Mouse (Mus musculus) left cerebral cortex, postnatal 4 days (tissue): ENCODE measurements around the gene Esp24. TPM values are rescaled to one million over a fixed set of nuclear protein-coding genes. Genes with fewer than 3 reads are reported as not detected.
"Not testable (repeated sequence)": the region's sequence is repeated elsewhere in the genome, so short reads cannot be mapped to it uniquely, and the experiment has no call there.

Source experiments
- DNase-seq: peaks from one replicate; pipeline ENCODE4 v3.0.0-alpha.2; 2022
- intact Hi-C: fragments of 180-260 bp; cut with DNase I; formaldehyde crosslinking; loops from one replicate; pipeline ENCODE4 v1.15.1; 2025
- total RNA-seq, 2 experiments: library from RNA; stranded (reverse); gene quantifications; 2 replicates each; pipeline ENCODE4 v1.2.3; 2021

The Esp24 gene
- not detected for total RNA-seq

GRCm38 (mm10) chr17:39036395-39036794 is at the start of gene Esp24:
TSS of gene Esp24 (plus strand) at chr17:39036695.
- DNase-seq, intact Hi-C loops: not testable (repeated sequence)

GRCm38 (mm10) chr17:39009846-39010245 is 26.6 kb upstream of the Esp24 start:
- DNase-seq: no peak
- intact Hi-C loops: no loop called here

GRCm38 (mm10) chr17:39010675-39011638 is 25.5 kb upstream of the Esp24 start:
- no peak for DNase-seq
- intact Hi-C loops: no loop called here

- DNase-seq: no peak
- intact Hi-C loops: no loop called here
These were observed 19.3 kb upstream of the Esp24 start for GRCm38 (mm10) chr17:39017184-39017583.

- intact Hi-C loops: no loop called here
- no peak for DNase-seq
These were observed 6.7 kb downstream of the Esp24 start, which contains the start of gene Gm21903 for GRCm38 (mm10) chr17:39043241-39043640. TSS of gene Gm21903 (minus strand) at chr17:39043341.

- intact Hi-C loops: no loop called here
- no peak for DNase-seq
These were observed 27.1 kb downstream of the Esp24 start for GRCm38 (mm10) chr17:39063641-39064040.

GRCm38 (mm10) chr17:39076937-39077336 is 40.4 kb downstream of the Esp24 start, which contains the start of gene Esp23:
TSS of gene Esp23 (minus strand) at chr17:39077037.
- no peak for DNase-seq
- intact Hi-C loops: no loop called here

Other genes starting within 250 kb of the Esp24 start
- gene Gm21903, start 6.6 kb downstream of the Esp24 start, total RNA-seq: not detected
- gene Esp23, start 40.3 kb downstream of the Esp24 start, total RNA-seq: not detected
- gene Esp22, start 58.6 kb downstream of the Esp24 start, total RNA-seq: not detected